Mouse (Mus musculus): ENCODE data around the gene Gm3402. TPM values are rescaled to one million over a fixed set of nuclear protein-coding genes. Genes with fewer than 3 reads are reported as not detected.
"Not testable (repeated sequence)": the region's sequence is repeated elsewhere in the genome, so short reads cannot be mapped to it uniquely, and the experiment has no call there.

Gene Gm3402
- polyA plus RNA-seq, 1 experiment from 2014 or later = not detected

GRCm38 (mm10) chr5:146555836-146556235 is 41.9 kb downstream of the Gm3402 start, which contains the start of gene Gm3415:
Gm3415 (plus strand) TSS chr5:146556136.
- not testable (repeated sequence) for H3K4me1 ChIP-seq; H3K9ac ChIP-seq; H3K36me3 ChIP-seq; H3K9me3 ChIP-seq; ATAC-seq (ENCODE audit: insufficient number of reproducible peaks, low FRiP score, low TSS enrichment, low read depth); H3K4me2 ChIP-seq; H3K27ac ChIP-seq; H3K27me3 ChIP-seq; H3K4me3 ChIP-seq
- no CpG with 5 or more reads among the region's 3 CpGs for WGBS

GRCm38 (mm10) chr5:146564259-146564658 is 50.3 kb downstream of the Gm3402 start:
- ATAC-seq (ENCODE audit: insufficient number of reproducible peaks, low FRiP score, low TSS enrichment, low read depth) = no peak
- Histone ChIP-seq H3K36me3 (no peaks in the 10 kb centered on the region), H3K9me3 (no peaks in the 10 kb centered on the region), H3K4me1 (no peaks in the 10 kb centered on the region), H3K27ac (no peak overlapping the region), H3K4me3 (no peak overlapping the region), H3K27me3 (no peaks in the 10 kb centered on the region), H3K9ac (no peak overlapping the region), H3K4me2 (no peak overlapping the region)
- 81% methylated on average over 1 of the region's 1 CpGs for WGBS

Other genes starting within 250 kb of the Gm3402 start
- gene Wasf3, start 129.1 kb upstream of the Gm3402 start, polyA plus RNA-seq (2015; fragmentation: Nextera tagmentation; extraction: Ambion mirVana) = 1.6 and 2.6 TPM in 2 replicates
- gene Gm6408, start 32.2 kb upstream of the Gm3402 start, polyA plus RNA-seq (2015; fragmentation: Nextera tagmentation; extraction: Ambion mirVana) = not detected in 2 replicates
- not detected in 2 replicates for gene Gm6370, start 22.8 kb upstream of the Gm3402 start, polyA plus RNA-seq (2015; fragmentation: Nextera tagmentation; extraction: Ambion mirVana)
- gene 4930449I24Rik, start 11.7 kb upstream of the Gm3402 start, polyA plus RNA-seq (2015; fragmentation: Nextera tagmentation; extraction: Ambion mirVana) = not detected in 2 replicates
- gene Gm3404, start 11.7 kb downstream of the Gm3402 start, polyA plus RNA-seq (2015; fragmentation: Nextera tagmentation; extraction: Ambion mirVana) = not detected in 2 replicates
- not detected in 2 replicates for gene Gm3409, start 23.5 kb downstream of the Gm3402 start, polyA plus RNA-seq (2015; fragmentation: Nextera tagmentation; extraction: Ambion mirVana)
- not detected in 2 replicates for gene Gm3415, start 42.0 kb downstream of the Gm3402 start, polyA plus RNA-seq (2015; fragmentation: Nextera tagmentation; extraction: Ambion mirVana)
- 0.19 and 0.22 TPM in 2 replicates for gene Gpr12, start 71.1 kb downstream of the Gm3402 start, polyA plus RNA-seq (2015; fragmentation: Nextera tagmentation; extraction: Ambion mirVana)